17 mouse cellular contexts compared by ENCODE assay signal in genomic region chr15:7956899-7957298, GRCm38 (mm10).
"Had no signal": no experiment of that assay in that cellular context is flagged by ENCODE, and none has a peak within 500 bp of the region (broad histone marks: within the 10 kb centered on the region; RNA-seq: fewer than 3 reads in every experiment).

No protein-coding gene starts in this region.

- H3K4me1 ChIP-seq: lung, embryonic 15.5 days; megakaryocyte, embryonic 14.5 days; midbrain, embryonic 13.5 days; midbrain, embryonic 15.5 days; neural tube, embryonic 12.5 days; stomach, embryonic 15.5 days had no signal

- H3K9ac ChIP-seq: lung, embryonic 15.5 days; midbrain, embryonic 13.5 days; midbrain, embryonic 15.5 days; neural tube, embryonic 12.5 days; stomach, embryonic 15.5 days had no signal

- H3K27ac ChIP-seq: lung, embryonic 15.5 days; macrophage; midbrain, embryonic 13.5 days; midbrain, embryonic 15.5 days; neural tube, embryonic 12.5 days; stomach, embryonic 15.5 days; stomach, postnatal 0 days had no signal

- H3K9me3 ChIP-seq: lung, embryonic 15.5 days; megakaryocyte, embryonic 14.5 days; midbrain, embryonic 13.5 days; midbrain, embryonic 15.5 days; neural tube, embryonic 12.5 days; stomach, embryonic 15.5 days had no signal

- ATAC-seq: lung, postnatal 0 days; midbrain, embryonic 13.5 days; midbrain, embryonic 15.5 days had no signal

- H3K36me3 ChIP-seq: lung, embryonic 15.5 days; midbrain, embryonic 15.5 days; neural tube, embryonic 12.5 days; stomach, embryonic 15.5 days had no signal

- H3K4me2 ChIP-seq: lung, embryonic 15.5 days; midbrain, embryonic 11.5 days; midbrain, embryonic 13.5 days; midbrain, embryonic 15.5 days; neural tube, embryonic 12.5 days; stomach, embryonic 15.5 days had no signal

- H3K27me3 ChIP-seq: lung, embryonic 15.5 days; megakaryocyte, embryonic 14.5 days; midbrain, embryonic 13.5 days; midbrain, embryonic 15.5 days; neural tube, embryonic 12.5 days; stomach, embryonic 15.5 days had no signal

- DNase-seq: lung, adult 2 months; lung, postnatal 14 days; lung, postnatal 36 days; right cerebral cortex, postnatal 14 days; thymus, adult 18-20 months; thymus, postnatal 14 days; thymus, postnatal 36 days had no signal

- H3K4me3 ChIP-seq: lung, embryonic 15.5 days; megakaryocyte, embryonic 14.5 days; midbrain, embryonic 13.5 days; midbrain, embryonic 15.5 days; neural tube, embryonic 12.5 days; stomach, embryonic 15.5 days had no signal
